Mouse (Mus musculus) stomach, postnatal 0 days (tissue): ENCODE measurements at regions not wholly inside any gene's neighbourhood (a gene's known extent, or its start where the extent isn't known, plus 50 kb on each side); places are given as distances from the start of the nearest gene placed in this dataset.

Experiments used
- CTCF ChIP-seq: IDR thresholded peaks from 2 replicates; pipeline ENCODE4 v1.5.1; 2016; ENCODE audit warnings: antibody characterized with exemption, low read depth, mild to moderate bottlenecking, moderate library complexity
- EP300 ChIP-seq: optimal IDR thresholded peaks from 2 replicates; pipeline ENCODE3; 2016; ENCODE audit warnings: antibody characterized with exemption

- TF ChIP-seq CTCF: no peak
- TF ChIP-seq EP300: no peak
Measured at GRCm38 (mm10) chr6:51656078-51656477, 132.4 kb downstream of the Snx10 start.
